Mouse (Mus musculus): ENCODE data around the gene Cep57.

Cep57 gene

GRCm38 (mm10) chr9:13826832-13827405 lies at the start of gene Cep57:
Gene Cep57 (minus strand): TSS chr9:13827107.
- peak; percentile 95 to 97 for DNase-seq

GRCm38 (mm10) chr9:13875340-13875739 lies 48.4 kb upstream of the Cep57 start:
- DNase-seq: no peak

GRCm38 (mm10) chr9:13874359-13874758 lies 47.5 kb upstream of the Cep57 start:
- no peak for DNase-seq

- DNase-seq: no peak
Observed at GRCm38 (mm10) chr9:13871631-13872030, 44.7 kb upstream of the Cep57 start.

GRCm38 (mm10) chr9:13867646-13868045 lies 40.7 kb upstream of the Cep57 start:
- DNase-seq: no peak

- DNase-seq: no peak
Observed at GRCm38 (mm10) chr9:13856777-13857176, 29.9 kb upstream of the Cep57 start.

- DNase-seq: no peak
Observed at GRCm38 (mm10) chr9:13856247-13856646, 29.3 kb upstream of the Cep57 start.

GRCm38 (mm10) chr9:13853876-13854275 lies 27.0 kb upstream of the Cep57 start:
- DNase-seq: no peak

GRCm38 (mm10) chr9:13848481-13849480 lies 21.9 kb upstream of the Cep57 start:
- peak in 1 of 2 experiments; percentile 7 for DNase-seq

- no peak for DNase-seq
Observed at GRCm38 (mm10) chr9:13847591-13847990, 20.7 kb upstream of the Cep57 start.

GRCm38 (mm10) chr9:13836726-13837125 lies 9.8 kb upstream of the Cep57 start:
- no peak for DNase-seq

GRCm38 (mm10) chr9:13835256-13835655 lies 8.3 kb upstream of the Cep57 start:
- no peak for DNase-seq

GRCm38 (mm10) chr9:13828087-13828441 lies 1.2 kb upstream of the Cep57 start:
- peak in 1 of 2 experiments; percentile 42 for DNase-seq

- peak; percentile 99 to 100 for DNase-seq
Observed at GRCm38 (mm10) chr9:13827406-13828086, 639 bp upstream of the Cep57 start, which contains the start of gene Fam76b. Gene Fam76b (plus strand): TSS chr9:13827716.

- DNase-seq: peak; percentile 80 to 91
Observed at GRCm38 (mm10) chr9:13826391-13826805, 509 bp downstream of the Cep57 start.

GRCm38 (mm10) chr9:13825896-13826295 lies 1.0 kb downstream of the Cep57 start:
- no peak for DNase-seq

- no peak for DNase-seq
Observed at GRCm38 (mm10) chr9:13820774-13821173, 6.1 kb downstream of the Cep57 start.

- DNase-seq: peak in 1 of 2 experiments; percentile 12
Observed at GRCm38 (mm10) chr9:13818369-13818768, 8.5 kb downstream of the Cep57 start.

GRCm38 (mm10) chr9:13809937-13810336 lies 17.0 kb downstream of the Cep57 start:
- no peak for DNase-seq

GRCm38 (mm10) chr9:13807657-13808056 lies 19.2 kb downstream of the Cep57 start:
- no peak for DNase-seq

- DNase-seq: no peak
Observed at GRCm38 (mm10) chr9:13806854-13807253, 20.1 kb downstream of the Cep57 start.

GRCm38 (mm10) chr9:13804480-13804879 lies 22.4 kb downstream of the Cep57 start:
- no peak for DNase-seq

GRCm38 (mm10) chr9:13794756-13795155 lies 32.2 kb downstream of the Cep57 start:
- DNase-seq: no peak
